Mouse (Mus musculus) brain, embryonic 18.5 days (tissue): Measurements from ENCODE around the gene Chst12.
"Not testable (repeated sequence)": the region's sequence is repeated elsewhere in the genome, so short reads cannot be mapped to it uniquely, and the experiment has no call there.

Source experiments
- DNase-seq: peaks from one replicate; pipeline ENCODE4 v3.0.0-alpha.2; 2012; ENCODE audit warnings: low read depth, low spot score

Gene Chst12

DNA sequence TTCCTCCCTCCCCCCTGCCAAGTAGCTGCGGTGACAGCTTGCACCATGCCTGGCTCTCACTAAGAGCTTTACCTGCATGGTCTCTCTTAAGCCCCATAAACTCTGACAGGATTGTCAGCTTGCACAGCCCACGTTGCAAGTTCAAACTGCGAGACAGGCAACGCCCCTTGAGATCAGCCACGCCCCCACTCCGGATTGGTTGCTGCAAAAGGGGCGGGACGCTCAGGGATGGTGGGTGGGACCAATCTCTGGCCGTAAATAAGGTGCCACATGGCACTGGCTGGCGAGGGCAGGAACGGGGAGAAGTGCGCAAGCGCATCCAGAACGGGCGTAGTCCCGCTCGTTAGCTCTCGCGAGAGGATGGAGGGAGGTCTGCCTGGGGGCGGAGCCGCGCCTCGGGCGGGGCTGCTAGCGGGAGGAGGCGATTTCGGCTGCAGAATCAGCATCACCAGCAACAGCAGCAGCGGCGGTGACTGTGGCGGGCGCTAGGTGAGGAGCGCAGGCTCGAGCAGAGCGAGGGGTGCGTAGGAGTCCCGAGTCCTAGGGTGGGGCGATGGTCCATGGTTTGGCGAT lies at the start of gene Chst12:
Gene Chst12 (plus strand): TSS at position 343 of the 573 bp plus-strand sequence.
- DNase-seq = peak; percentile 96

DNA sequence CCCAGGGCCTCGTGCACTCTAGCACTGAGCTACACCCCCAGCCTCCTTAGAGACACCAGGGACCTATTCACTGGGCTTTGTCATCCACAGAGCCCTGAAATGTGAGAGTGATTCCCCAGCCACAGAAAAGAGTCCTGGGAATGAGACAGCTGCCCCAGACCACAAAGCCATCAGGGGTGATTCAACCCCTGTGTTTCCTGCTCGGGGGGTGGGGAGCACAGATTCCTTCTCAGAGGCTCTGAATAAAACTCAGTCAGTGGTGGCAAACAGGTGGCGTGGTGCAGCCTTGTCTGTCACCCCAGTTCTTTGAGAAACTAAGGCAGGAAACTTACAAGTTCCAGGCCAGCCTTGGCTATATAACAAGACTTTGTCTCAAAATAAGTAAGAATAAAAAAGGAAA lies 43.9 kb upstream of the Chst12 start:
- no peak for DNase-seq

DNA sequence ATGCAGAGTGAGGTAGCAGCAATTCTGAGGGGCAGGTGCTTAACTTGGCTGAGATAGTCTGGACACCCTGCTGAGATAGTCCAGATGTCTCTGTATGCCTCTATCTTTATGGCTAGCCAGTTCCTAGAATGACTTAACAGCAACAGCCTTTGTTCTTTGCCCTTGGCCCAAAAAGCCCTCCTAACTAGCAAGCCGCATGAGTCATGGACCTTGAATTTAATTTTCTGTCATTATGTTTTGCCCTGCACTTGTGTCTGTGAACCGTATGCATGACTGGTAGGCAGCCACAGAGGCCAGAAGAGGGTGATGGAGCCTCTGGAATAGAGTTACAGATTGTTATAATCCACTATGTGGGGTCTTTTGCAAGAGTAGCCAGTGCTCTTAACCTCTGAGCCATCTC lies 42.2 kb upstream of the Chst12 start:
- DNase-seq = not testable (repeated sequence)

DNA sequence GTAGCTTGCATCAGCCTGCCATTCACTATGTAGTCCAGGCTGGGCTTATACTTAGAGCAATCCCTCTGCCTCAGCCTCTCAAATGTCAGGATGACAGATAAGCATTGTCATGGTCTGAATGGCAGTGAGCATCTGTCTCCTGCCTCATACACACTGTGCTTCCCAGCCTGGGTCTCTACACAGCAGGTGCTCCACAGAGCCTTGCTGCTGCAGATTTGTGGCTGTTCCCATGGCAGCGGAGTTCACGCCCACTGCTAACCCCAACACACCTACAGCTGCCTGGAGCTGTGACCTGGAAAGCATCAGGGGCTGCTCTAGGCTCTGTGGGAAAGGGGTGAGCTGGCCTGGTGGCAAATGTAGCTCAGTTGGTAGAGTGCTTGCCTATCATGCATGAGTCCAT lies 40.4 kb upstream of the Chst12 start:
- DNase-seq = no peak

DNA sequence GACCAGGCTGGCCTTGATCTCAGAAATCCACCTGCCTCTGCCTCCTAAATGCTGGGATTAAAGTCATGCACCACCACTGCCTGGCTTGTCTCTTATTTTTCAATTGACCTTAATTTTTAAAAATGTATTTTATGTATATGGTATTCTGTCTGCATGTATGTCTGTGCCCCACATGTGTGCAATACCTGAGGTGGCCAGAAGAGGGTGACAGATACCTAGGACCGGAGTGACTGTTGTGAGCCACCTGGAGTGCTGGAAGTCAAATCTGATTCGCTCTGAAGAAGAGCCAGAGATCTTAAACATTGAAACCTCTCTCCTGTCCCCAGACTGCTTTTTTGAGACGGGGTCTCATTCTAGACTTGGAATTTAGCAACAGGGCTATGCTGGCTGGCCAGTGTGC lies 33.0 kb upstream of the Chst12 start:
- DNase-seq = no peak

DNA sequence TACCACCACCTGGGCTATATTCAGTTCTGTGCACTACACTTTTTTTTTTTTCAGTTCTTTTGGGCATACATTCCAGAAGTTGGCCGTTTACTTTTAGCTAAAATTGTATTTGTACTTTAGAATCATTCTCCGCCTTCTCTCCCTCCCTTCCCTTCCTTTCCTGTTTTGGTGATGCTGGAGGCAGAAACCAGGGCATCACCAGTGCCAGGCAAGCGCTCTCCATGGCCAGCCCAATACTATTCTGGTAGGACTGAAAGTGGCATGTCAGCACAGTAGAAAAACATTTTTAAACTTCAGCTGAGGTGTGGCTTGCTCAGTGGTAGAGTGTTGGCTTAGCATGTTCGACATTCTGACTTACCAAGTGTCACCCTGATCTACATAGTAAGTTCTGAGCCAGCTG lies 23.9 kb upstream of the Chst12 start:
- DNase-seq = no peak

DNA sequence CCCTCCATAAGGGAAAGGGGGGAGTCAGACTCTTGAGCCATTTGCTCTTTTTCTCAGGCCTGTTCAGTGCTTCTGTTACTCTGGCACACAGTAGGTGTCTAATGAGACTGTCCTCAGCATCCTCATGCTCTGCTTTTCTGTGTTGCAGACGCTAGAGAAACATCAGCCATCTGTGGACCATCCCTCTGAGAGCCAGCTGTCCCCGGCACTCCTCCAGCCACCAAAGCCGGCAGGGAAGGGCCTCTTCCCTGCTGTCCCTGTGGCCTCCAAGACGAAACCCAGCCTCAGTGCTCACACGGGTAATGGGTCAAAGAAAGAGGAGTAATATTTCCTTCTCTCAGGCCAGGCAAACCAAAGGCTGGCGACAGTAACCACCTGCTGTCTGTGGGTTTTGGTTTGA lies 14.2 kb upstream of the Chst12 start:
- DNase-seq = no peak

DNA sequence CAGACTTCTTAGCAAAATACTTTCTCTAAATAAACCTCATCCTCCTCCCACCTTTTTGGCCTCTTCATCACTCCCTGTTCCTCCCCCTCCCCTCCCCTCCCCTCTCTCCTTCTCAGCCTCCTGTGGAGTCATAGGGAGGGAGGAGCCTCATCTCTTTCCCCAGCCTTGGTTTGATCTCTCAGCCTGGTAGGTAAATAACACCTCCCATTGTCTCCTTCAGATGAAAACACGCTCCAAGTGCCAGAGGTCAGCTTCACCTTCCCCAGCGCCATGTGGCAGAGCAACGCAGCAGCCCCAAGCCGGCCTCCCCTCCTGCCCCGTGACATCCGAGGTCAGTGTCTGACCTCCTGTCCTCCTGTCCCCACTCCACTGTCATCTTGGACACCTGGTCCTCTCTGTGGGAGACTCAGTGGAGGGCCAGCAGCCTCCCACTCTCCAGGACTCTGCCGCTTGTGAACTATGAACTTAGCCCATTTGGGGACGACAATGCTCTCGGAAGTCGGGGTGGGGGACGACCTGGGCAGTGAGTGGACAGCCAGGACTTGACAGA lies 12.6 kb upstream of the Chst12 start:
- DNase-seq = no peak

DNA sequence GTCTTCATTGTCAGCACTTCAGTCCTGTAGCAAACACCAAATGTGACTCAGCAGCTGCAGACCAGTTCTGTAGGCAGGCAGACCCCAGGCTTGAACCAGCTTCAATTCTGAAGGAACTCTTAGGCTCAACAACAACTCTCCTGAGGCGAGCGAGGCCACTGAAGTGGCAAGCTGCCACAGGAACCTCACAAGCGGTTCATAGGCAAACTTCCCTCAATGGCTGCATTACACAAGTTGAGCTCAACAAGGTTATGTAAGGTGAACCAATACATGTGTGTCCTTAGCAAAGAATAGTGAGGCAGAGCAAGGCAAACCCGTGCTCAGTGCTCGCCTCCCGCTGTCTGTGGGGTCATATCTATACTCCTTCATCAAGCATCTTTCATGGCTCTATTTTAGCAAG lies 7.2 kb upstream of the Chst12 start:
- DNase-seq = no peak

DNA sequence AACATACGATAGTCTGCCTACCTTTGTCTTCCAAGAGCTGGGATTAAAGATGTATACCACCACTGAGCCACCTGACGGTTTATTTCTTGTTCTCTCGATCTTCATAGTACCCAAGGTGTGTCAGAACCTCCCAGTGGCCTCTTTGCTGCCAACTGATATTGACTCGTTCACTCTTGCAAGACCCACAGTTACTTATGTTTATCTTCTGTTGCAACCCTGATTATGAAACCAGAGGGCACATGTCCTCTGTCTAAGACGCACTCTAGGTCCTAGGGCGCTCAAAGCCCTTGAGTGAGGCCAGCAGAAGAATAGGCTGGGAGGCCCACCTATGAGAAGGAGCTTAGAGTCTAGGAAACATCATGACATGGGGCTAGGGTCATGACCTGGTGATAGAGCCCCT lies 4.6 kb upstream of the Chst12 start:
- DNase-seq = no peak

DNA sequence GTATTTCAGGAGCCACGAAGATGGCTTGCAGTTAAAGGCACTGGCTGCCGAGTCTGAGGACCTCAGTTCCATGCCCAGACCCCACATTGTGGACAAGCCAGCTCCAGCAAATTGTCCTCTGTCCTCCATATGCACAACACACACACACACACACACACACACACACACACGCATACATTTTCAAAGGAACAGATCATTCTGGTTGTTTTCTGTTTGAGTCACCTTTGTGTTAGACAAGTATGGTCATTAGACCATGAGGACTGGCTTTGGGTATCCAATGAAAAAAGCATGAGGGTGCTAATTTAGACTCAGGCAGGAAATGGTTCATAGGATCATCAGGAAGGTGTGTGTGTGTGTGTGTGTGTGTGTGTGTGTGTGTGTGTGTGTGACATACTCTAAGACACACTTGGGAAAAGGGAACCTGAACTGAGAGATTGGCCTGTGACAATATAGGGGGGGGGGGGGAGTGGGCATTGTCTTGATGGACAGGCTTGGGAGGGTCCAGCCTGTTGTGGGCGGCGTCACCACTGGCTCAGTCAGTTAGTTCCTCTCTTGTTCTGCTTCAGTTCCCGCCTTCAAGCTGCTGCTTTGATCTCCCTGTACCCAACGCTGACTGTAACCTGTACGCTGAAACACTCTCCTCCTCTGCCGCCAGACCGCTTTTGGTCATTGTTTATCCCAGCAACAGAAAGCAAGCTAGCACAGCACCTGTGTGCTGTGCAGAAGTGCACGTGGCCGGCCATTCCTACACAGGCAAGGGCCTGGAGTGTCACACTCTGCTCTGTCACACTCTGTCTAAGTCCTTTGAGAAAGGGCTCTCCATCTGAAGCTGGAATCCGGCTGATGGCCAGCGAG lies 3.1 kb upstream of the Chst12 start:
- DNase-seq = no peak

DNA sequence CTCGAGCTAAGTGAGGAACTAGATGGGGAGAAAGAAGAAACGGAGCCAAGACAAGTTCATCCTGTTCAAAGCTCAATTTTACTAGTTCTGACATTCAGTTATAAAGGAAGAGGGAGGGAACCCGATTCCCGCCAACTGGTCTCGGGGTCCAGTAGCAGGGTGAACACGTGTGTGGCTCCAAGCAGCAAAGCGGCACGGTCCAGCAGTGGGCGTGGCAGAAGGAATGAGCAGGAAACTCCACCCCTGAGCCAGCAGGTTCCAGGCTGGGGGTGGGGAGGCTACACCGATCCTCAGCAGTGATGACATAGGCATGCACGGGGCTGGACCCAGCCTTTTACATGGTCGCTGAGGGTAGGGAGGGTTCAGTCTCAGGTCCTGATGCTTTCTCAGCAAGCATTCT lies 2.4 kb upstream of the Chst12 start:
- DNase-seq = not testable (repeated sequence)

DNA sequence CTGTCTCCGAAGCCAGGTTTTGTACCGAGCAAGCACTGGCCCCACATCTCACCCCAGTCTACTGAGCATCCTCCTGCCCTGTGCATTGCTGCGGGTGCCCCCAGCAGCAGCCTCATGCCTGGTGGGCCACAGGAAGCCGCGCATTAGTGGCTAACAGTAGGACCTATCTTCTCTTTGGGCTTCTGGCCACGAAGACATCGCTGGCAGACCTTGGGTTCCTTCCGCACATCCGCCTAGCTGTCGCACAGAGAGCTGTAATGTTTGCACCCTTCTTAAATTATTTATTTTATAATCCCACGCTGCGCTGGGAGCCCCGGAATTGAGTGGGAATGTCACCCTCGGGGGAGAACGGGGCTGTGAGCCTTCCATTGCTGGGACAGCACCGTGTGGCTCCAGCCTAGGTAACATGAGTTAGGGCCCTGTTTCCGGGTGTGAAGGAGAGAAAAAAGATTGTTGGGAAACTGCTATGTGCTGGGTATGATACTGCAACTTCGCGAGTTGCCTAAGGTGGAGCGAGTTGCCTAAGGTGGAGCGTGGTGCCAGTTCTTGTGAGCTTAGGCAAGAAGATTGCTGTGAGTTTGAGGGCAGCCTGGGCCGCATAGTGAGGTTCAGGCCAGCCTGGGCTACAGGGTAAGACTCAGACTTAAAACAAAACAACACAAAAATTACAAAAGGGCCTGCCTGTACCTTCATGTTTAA lies 895 bp downstream of the Chst12 start:
- no peak for DNase-seq

DNA sequence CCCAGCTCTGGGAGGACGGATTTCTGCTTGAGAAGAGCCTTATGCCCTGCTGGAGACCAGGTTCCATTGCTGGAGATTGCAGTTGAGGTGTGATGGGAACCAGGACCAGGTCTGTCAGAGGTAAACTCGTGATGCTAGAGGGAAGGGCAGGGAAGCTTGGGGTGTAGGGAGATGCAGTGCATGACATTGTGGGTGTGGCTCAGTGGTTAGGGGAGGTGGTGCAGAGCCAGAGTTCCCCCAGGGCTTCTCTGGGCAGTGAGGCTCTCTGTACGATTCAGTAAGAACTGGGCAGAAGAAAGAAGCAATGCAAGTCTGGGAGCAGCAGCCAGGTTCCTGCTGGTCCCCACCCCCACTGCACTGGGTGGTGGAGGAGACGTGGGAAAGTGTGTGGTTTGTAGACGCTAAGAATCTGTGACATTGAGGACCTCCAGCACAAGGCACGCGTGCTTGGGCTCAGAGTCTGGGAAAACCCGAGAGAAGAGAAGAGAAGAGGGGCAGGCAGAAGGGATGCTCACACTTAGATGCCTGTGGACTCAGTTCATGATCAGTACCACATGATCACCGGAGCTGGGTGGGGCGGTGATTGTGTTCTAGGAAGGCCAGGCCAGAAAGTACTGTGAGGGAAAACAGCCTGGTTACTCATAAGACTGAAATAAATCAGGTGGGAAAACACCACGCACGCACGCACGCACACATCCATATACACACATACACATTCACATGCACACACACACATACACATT lies 2.3 kb downstream of the Chst12 start:
- DNase-seq = no peak

DNA sequence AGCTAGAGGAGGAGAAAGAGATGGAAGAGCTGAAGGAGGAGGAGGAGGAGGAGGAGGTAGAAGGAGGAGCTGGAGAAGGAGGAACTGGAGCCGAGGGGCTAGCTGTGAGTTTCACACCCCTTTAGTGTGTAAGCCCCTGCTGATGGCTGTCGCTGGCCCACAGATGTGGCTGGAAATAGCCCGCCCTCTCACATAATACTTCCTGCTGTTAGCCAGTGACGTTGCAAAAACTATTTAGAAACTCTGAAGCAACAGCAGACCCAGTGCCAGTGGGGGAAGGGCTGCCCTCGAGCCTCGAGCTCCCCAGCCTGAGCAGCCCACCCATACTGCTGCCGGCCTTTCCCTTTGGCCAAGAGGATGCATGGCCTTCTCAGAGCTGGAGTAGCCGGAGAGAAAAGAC lies 3.3 kb downstream of the Chst12 start:
- no peak for DNase-seq

DNA sequence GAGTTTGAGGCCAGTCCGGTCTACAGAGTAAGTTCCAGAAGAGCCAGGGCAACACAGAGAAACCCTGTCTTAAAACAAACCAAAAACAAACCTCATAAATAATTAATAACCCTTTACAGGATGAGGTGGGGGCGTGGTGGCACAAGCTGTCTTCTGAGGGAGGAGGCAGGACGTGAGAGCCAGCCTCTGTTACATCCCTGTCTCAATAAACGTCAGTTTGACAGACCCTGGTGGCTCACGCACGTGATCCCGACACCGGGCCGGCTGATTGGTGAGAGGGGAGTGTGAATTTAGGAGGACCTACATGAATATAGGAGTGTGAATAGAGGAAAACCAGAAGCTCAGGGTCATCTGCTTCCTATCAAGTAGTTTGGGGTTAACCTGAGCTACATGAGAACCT lies 3.9 kb downstream of the Chst12 start:
- DNase-seq = no peak

DNA sequence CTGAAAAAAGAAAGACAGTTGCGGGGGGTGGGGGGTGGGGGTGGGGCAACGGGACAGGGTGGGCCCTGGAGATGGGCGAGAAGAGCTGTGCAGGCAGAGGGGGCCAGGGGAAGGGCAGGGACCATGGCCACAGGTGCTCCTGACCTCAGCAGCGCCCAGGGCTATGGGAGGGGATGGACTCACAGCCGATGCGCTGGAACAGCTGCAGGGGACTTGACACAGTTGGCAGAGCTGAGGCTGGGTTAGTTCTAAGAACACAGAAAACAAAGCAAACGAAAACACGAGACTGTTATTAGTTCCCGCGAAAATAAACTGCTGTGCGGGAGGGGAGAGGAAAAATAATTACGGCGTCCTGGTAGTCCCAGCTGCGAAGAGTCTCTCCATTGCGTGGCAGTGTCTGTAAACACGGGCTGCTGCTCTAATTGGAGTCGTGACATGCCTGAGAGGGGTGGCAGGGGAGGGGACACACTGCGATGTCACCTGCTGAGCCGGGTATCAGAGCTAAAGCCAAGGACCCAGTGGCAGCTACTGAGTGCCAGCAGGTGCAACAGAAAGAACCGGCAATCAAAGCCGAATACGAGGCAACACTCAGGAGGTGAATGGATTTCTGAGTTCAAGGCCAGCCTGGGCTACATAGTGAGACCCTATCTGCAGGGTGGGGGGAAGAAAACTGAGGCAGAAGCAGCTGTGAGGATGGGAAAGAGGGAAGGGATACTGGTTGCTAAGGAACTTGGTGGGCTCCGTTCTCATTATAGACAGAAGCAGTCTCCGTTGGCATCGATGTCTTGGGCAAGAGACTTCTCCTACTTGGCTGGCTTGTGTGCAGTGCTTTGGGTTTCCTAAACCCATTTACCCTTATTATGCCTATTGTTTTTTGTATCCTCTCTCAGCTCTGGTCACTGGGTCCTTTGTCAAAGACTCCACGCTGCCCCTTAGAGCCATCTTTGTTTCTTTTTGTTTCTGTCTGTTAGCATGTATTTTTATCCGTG lies 5.0 kb downstream of the Chst12 start:
- DNase-seq = no peak

DNA sequence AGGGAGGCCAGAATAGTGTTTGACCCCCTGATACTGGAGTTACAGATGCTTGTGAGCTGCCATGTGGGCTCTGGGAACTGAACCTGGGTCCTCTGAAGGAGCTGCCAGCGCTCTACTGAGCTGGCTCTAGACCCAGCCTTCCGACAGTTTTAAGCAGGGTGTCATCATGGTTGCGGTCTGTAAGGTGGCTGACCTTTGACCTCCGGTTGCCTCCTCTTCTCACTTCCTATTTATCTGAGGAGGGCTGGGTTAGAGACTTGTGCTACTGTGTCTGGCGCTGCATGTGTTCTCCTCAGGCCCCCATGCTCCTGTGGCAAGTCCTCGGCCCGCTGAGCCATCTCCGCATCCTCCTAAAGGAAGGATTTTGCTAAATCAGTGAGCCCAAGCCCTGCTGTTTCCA lies 8.6 kb downstream of the Chst12 start:
- no peak for DNase-seq

DNA sequence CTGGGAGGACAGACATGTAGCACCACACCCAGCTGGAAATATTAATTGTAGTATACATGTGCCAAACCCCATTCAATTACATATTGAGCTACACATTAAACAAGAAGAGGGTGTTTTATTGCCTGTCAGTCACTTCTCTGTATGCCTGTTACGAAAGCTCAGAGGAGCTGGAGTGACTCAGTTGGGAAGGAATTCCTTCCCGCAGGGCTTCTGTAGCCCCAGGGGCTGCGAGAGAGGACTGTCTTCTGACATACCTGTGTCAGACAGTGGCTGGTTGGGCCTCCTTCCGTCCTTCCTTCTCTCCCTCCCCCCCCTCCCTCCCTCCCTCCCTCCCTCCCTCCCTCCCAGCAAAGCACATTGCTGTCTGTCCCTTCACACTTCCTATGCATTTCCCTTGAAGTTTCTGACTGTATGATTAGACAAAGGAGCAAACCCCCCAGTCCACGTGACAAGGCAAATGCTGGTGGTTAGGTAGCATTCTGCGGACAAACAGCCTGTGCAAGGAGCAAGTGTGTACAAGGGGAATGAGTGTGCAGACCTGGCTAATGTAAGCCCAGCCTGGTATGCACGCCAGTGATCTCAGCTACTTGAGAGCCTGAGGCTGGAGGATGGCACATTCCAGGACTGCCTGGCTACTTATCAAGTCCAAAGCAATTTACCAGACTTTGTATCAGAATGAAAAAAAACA lies 9.6 kb downstream of the Chst12 start:
- no peak for DNase-seq
